ENCODE assay signal across 8 mouse cellular contexts in the genomic region with DNA sequence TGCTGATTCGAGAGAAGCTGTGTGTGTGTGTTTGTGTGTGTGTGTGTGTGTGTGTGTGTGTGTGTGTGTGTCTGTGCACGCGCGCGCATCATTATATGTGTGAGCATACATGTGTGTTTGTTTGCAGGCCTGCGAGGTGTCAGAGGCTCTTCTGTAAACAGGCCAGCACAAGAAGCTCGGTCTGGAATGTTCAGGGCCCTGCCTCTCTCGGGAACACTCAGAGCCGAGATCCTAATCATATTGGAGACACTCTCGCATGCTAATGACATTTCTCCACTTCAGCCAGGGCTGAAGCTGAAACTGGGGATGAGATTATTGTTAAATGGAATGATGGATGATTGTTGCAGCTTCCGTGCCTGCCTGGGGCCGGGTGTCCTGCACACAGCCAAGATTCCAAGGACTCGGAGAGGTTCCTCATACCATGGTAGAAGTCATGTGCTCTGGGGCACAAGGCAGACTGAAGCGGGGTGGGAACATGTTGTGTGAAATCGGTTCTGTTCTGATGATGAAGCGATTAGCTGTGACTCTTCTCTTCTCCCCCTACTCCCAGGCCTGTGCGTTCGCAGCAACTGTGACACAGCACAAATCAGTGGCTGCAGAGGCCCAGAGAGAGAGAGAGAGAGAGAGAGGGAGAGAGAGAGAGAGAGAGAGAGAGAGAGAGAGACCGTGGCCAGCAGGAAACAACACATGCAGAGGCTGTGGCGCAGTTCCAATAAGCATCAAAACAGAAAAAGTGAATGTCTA.
DNase-seq lines count a peak whose midpoint lies in the region; ATAC-seq lines count a peak whose summit lies in the region.

No protein-coding gene starts in this region.

- H3K4me1 ChIP-seq in embryonic facial prominence, embryonic 14.5 days (ENCODE audit: control insufficient read depth, insufficient read depth, low read length), result no peaks in the 10 kb centered on the region
- no peaks in the 10 kb centered on the region for H3K4me1 ChIP-seq in embryonic facial prominence, embryonic 10.5 days
- H3K4me1 ChIP-seq in intestine, embryonic 14.5 days (replicated peaks; ENCODE audit: control insufficient read depth, insufficient read depth, low read length), result no peaks in the 10 kb centered on the region
- no peaks in the 10 kb centered on the region for H3K4me1 ChIP-seq in stomach, embryonic 14.5 days (ENCODE audit: control insufficient read depth, insufficient read depth, low read length)

- H3K27me3 ChIP-seq in embryonic facial prominence, embryonic 14.5 days (replicated peaks; ENCODE audit: control insufficient read depth, insufficient read depth, low read length), result no peaks in the 10 kb centered on the region
- no peaks in the 10 kb centered on the region for H3K27me3 ChIP-seq in embryonic facial prominence, embryonic 10.5 days (replicated peaks; ENCODE audit: low read depth, poor library complexity, severe bottlenecking)
- H3K27me3 ChIP-seq in intestine, embryonic 14.5 days (replicated peaks; ENCODE audit: control insufficient read depth, insufficient read depth, low read length), result no peaks in the 10 kb centered on the region
- no peaks in the 10 kb centered on the region for H3K27me3 ChIP-seq in stomach, embryonic 14.5 days (ENCODE audit: control insufficient read depth, insufficient read depth, low read length)

- H3K27ac ChIP-seq in embryonic facial prominence, embryonic 14.5 days (replicated peaks; ENCODE audit: low read depth, low read length), result no peak overlapping the region
- H3K27ac ChIP-seq in embryonic facial prominence, embryonic 10.5 days (replicated peaks), result no peak overlapping the region
- peak overlapping the region; percentile 33; the same call in 1 of the 2 replicates for H3K27ac ChIP-seq in intestine, embryonic 14.5 days (ENCODE audit: low read depth)
- H3K27ac ChIP-seq in stomach, embryonic 14.5 days (ENCODE audit: low read length), result no peak overlapping the region

- no peaks in the 10 kb centered on the region for H3K9me3 ChIP-seq in embryonic facial prominence, embryonic 14.5 days (ENCODE audit: control insufficient read depth, low read length)
- no peaks in the 10 kb centered on the region for H3K9me3 ChIP-seq in embryonic facial prominence, embryonic 10.5 days
- H3K9me3 ChIP-seq in intestine, embryonic 14.5 days (ENCODE audit: control insufficient read depth, low read length), result no peaks in the 10 kb centered on the region
- H3K9me3 ChIP-seq in stomach, embryonic 14.5 days (ENCODE audit: control insufficient read depth, low read depth, low read length), result no peaks in the 10 kb centered on the region

- DNase-seq in embryonic facial prominence, embryonic 14.5 days (ENCODE audit: low spot score), result peak; percentile 29
- no peak for DNase-seq in embryonic facial prominence, embryonic 10.5 days (ENCODE audit: low spot score)
- peak; percentile 37 for DNase-seq in lung, postnatal 10 days
- no peak for DNase-seq in lung, postnatal 25 days (ENCODE audit: low spot score)
- DNase-seq in intestine, embryonic 14.5 days (ENCODE audit: low spot score), result no peak
- DNase-seq in ovary, postnatal 14 days (ENCODE audit: low spot score), result no peak
- DNase-seq in adipocyte (ENCODE audit: low spot score), result no peak

- no peaks in the 10 kb centered on the region for H3K36me3 ChIP-seq in embryonic facial prominence, embryonic 14.5 days (ENCODE audit: control insufficient read depth, insufficient read depth, low read length)
- no peaks in the 10 kb centered on the region for H3K36me3 ChIP-seq in embryonic facial prominence, embryonic 10.5 days (replicated peaks)
- H3K36me3 ChIP-seq in intestine, embryonic 14.5 days (ENCODE audit: control insufficient read depth, insufficient read depth, low read length), result no peaks in the 10 kb centered on the region
- H3K36me3 ChIP-seq in stomach, embryonic 14.5 days (ENCODE audit: control insufficient read depth, insufficient read depth, low read length), result no peaks in the 10 kb centered on the region

- peak; percentile 37; the same call in 1 of the 2 replicates for ATAC-seq in embryonic facial prominence, embryonic 14.5 days (ENCODE audit: low read depth)
- ATAC-seq in intestine, embryonic 14.5 days (replicated peaks; ENCODE audit: low FRiP score, low TSS enrichment, low read depth), result no peak; the same call in 1 of the 2 replicates
- ATAC-seq in stomach, embryonic 14.5 days (ENCODE audit: insufficient number of reproducible peaks, insufficient read depth, low FRiP score, low read depth), result peak; percentile 23; the same call in 1 of the 2 replicates

- WGBS in embryonic facial prominence, embryonic 14.5 days, result 68% methylated on average over 20 of the region's 20 CpGs
- 84% methylated on average over 20 of the region's 20 CpGs for WGBS in embryonic facial prominence, embryonic 10.5 days
- 49% methylated on average over 20 of the region's 20 CpGs for WGBS in intestine, embryonic 14.5 days
- WGBS in stomach, embryonic 14.5 days, result 50% methylated on average over 20 of the region's 20 CpGs

- no peak overlapping the region for H3K9ac ChIP-seq in embryonic facial prominence, embryonic 14.5 days (ENCODE audit: low read depth, low read length)
- no peak overlapping the region for H3K9ac ChIP-seq in intestine, embryonic 14.5 days (ENCODE audit: low read length)
- no peak overlapping the region for H3K9ac ChIP-seq in stomach, embryonic 14.5 days (replicated peaks; ENCODE audit: low read depth, low read length)

- no peak overlapping the region for H3K4me2 ChIP-seq in embryonic facial prominence, embryonic 14.5 days (ENCODE audit: low read depth, low read length)
- no peak overlapping the region for H3K4me2 ChIP-seq in intestine, embryonic 14.5 days (ENCODE audit: low read length)
- H3K4me2 ChIP-seq in stomach, embryonic 14.5 days (replicated peaks; ENCODE audit: low read depth, low read length), result no peak overlapping the region

- H3K4me3 ChIP-seq in embryonic facial prominence, embryonic 14.5 days (ENCODE audit: low read depth, low read length), result no peak overlapping the region
- no peak overlapping the region for H3K4me3 ChIP-seq in embryonic facial prominence, embryonic 10.5 days
- H3K4me3 ChIP-seq in intestine, embryonic 14.5 days (ENCODE audit: low read depth, low read length), result no peak overlapping the region
- H3K4me3 ChIP-seq in stomach, embryonic 14.5 days (ENCODE audit: low read depth, low read length), result no peak overlapping the region

Comparison
In these comparisons a context has a peak if more than half of its experiments do, and no peak if none do; other contexts are left out.
1. DNase-seq: peak in embryonic facial prominence, embryonic 14.5 days (single experiment) and lung, postnatal 10 days (single experiment); none in embryonic facial prominence, embryonic 10.5 days (single experiment), lung, postnatal 25 days (single experiment), intestine, embryonic 14.5 days (single experiment), ovary, postnatal 14 days (single experiment) and adipocyte (single experiment).